Mouse (Mus musculus) thymus, postnatal 0 days (tissue): ENCODE data around the gene Alg6. TPM values are rescaled to one million over a fixed set of nuclear protein-coding genes. Genes with fewer than 3 reads are reported as not detected.

Experiments used
- polyA plus RNA-seq: library from polyadenylated mRNA; unstranded; fragments of >200 nt; fragmentation: Nextera tagmentation; extraction: Ambion mirVana; gene quantifications from 2 replicates; pipeline ENCODE4 v1.2.1, GENCODE M21; 2015

The Alg6 gene
- polyA plus RNA-seq, 1 experiment from 2014 or later = 11.3 TPM

Other genes with a start within 250 kb of the Alg6 start
- 0.05 TPM in 1 of 2 replicates, not detected in the other for gene Foxd3, start 59.4 kb upstream of the Alg6 start, polyA plus RNA-seq
- 21.2 and 21.9 TPM in 2 replicates for gene Efcab7, start 113.5 kb downstream of the Alg6 start, polyA plus RNA-seq
- gene Pgm1, start 213.8 kb downstream of the Alg6 start, polyA plus RNA-seq = 42.0 and 42.9 TPM in 2 replicates
- gene Itgb3bp, start 214.1 kb downstream of the Alg6 start, polyA plus RNA-seq = 46.1 and 47.1 TPM in 2 replicates